Mouse (Mus musculus): ENCODE results near the gene Cbx7. TPM values are rescaled to one million over a fixed set of nuclear protein-coding genes. Genes with fewer than 3 reads are reported as not detected.
A peak's percentile ranks its signal among the peaks of the same experiment; 100 is the strongest.

Cbx7 gene
- polyA plus RNA-seq, 1 experiment from 2014 or later = 5.7 TPM

- H3K4me2 ChIP-seq (ENCODE audit: low read depth, low read length) = no peak overlapping the region
- WGBS = 64% methylated on average over 9 of the region's 9 CpGs
- no peaks in the 10 kb centered on the region for H3K27me3 ChIP-seq (ENCODE audit: control insufficient read depth, insufficient read depth, low read length)
- H3K9me3 ChIP-seq (replicated peaks; ENCODE audit: control insufficient read depth, low read length) = no peaks in the 10 kb centered on the region
- no peak overlapping the region for H3K4me3 ChIP-seq (replicated peaks; ENCODE audit: low read length)
- no peaks in the 10 kb centered on the region for H3K36me3 ChIP-seq (ENCODE audit: control insufficient read depth, insufficient read depth, low read length)
- H3K27ac ChIP-seq (ENCODE audit: low read length) = no peak overlapping the region
- ATAC-seq (ENCODE audit: insufficient read depth, low FRiP score) = peak; percentile 50; the same call in 1 of the 2 replicates
- H3K9ac ChIP-seq (ENCODE audit: low read length) = no peak overlapping the region
- 0 out of 2 replicates have a peak, but pooled peaks cover 2% of the 10 kb centered on the region for H3K4me1 ChIP-seq (ENCODE audit: control insufficient read depth, insufficient read depth, low read length)
Observed at GRCm38 (mm10) chr15:79961366-79961921, 9.5 kb downstream of the Cbx7 start.

- Histone ChIP-seq H3K27ac (ENCODE audit: low read length) (no peak overlapping the region), H3K4me2 (ENCODE audit: low read depth, low read length) (no peak overlapping the region), H3K9me3 (replicated peaks; ENCODE audit: control insufficient read depth, low read length) (no peaks in the 10 kb centered on the region), H3K27me3 (ENCODE audit: control insufficient read depth, insufficient read depth, low read length) (no peaks in the 10 kb centered on the region), H3K36me3 (ENCODE audit: control insufficient read depth, insufficient read depth, low read length) (no peaks in the 10 kb centered on the region), H3K9ac (ENCODE audit: low read length) (no peak overlapping the region), H3K4me3 (replicated peaks; ENCODE audit: low read length) (no peak overlapping the region), H3K4me1 (ENCODE audit: control insufficient read depth, insufficient read depth, low read length) (0 out of 2 replicates have a peak, but pooled peaks cover 2% of the 10 kb centered on the region)
- 46% methylated on average over 3 of the region's 3 CpGs for WGBS
- ATAC-seq (ENCODE audit: insufficient read depth, low FRiP score) = no peak
Observed at GRCm38 (mm10) chr15:79958418-79958817, 12.5 kb downstream of the Cbx7 start.

- Histone ChIP-seq H3K9me3 (replicated peaks; ENCODE audit: control insufficient read depth, low read length) (no peaks in the 10 kb centered on the region), H3K4me3 (replicated peaks; ENCODE audit: low read length) (no peak overlapping the region), H3K4me1 (ENCODE audit: control insufficient read depth, insufficient read depth, low read length) (peaks cover 12% of the 10 kb centered on the region; the same call in 1 of the 2 replicates), H3K36me3 (ENCODE audit: control insufficient read depth, insufficient read depth, low read length) (no peaks in the 10 kb centered on the region), H3K9ac (ENCODE audit: low read length) (no peak overlapping the region), H3K27me3 (ENCODE audit: control insufficient read depth, insufficient read depth, low read length) (no peaks in the 10 kb centered on the region), H3K4me2 (ENCODE audit: low read depth, low read length) (no peak overlapping the region), H3K27ac (ENCODE audit: low read length) (no peak overlapping the region)
- no peak for ATAC-seq (ENCODE audit: insufficient read depth, low FRiP score)
- 61% methylated on average over 8 of the region's 8 CpGs for WGBS
Observed at GRCm38 (mm10) chr15:79956559-79956958, 14.4 kb downstream of the Cbx7 start.

GRCm38 (mm10) chr15:79953470-79953869, 17.4 kb downstream of the Cbx7 start:
- Histone ChIP-seq H3K4me2 (ENCODE audit: low read depth, low read length) (no peak overlapping the region), H3K27ac (ENCODE audit: low read length) (no peak overlapping the region), H3K27me3 (ENCODE audit: control insufficient read depth, insufficient read depth, low read length) (no peaks in the 10 kb centered on the region), H3K9me3 (replicated peaks; ENCODE audit: control insufficient read depth, low read length) (no peaks in the 10 kb centered on the region), H3K4me1 (ENCODE audit: control insufficient read depth, insufficient read depth, low read length) (peaks cover 22% of the 10 kb centered on the region), H3K36me3 (ENCODE audit: control insufficient read depth, insufficient read depth, low read length) (no peaks in the 10 kb centered on the region), H3K4me3 (replicated peaks; ENCODE audit: low read length) (no peak overlapping the region), H3K9ac (ENCODE audit: low read length) (no peak overlapping the region)
- WGBS = 65% methylated on average over 7 of the region's 7 CpGs
- ATAC-seq (ENCODE audit: insufficient read depth, low FRiP score) = no peak

- H3K4me3 ChIP-seq (replicated peaks; ENCODE audit: low read length) = no peak overlapping the region
- WGBS = 40% methylated on average over 11 of the region's 11 CpGs
- no peak overlapping the region; the same call in 1 of the 2 replicates for H3K9ac ChIP-seq (ENCODE audit: low read length)
- peak; percentile 19; the same call in 1 of the 2 replicates for ATAC-seq (ENCODE audit: insufficient read depth, low FRiP score)
- no peaks in the 10 kb centered on the region for H3K36me3 ChIP-seq (ENCODE audit: control insufficient read depth, insufficient read depth, low read length)
- no peaks in the 10 kb centered on the region for H3K27me3 ChIP-seq (ENCODE audit: control insufficient read depth, insufficient read depth, low read length)
- H3K9me3 ChIP-seq (replicated peaks; ENCODE audit: control insufficient read depth, low read length) = no peaks in the 10 kb centered on the region
- peak overlapping the region; percentile 39 for H3K27ac ChIP-seq (ENCODE audit: low read length)
- no peak overlapping the region for H3K4me2 ChIP-seq (ENCODE audit: low read depth, low read length)
- peaks cover 22% of the 10 kb centered on the region for H3K4me1 ChIP-seq (ENCODE audit: control insufficient read depth, insufficient read depth, low read length)
Observed at GRCm38 (mm10) chr15:79952504-79953231, 18.3 kb downstream of the Cbx7 start.

GRCm38 (mm10) chr15:79951730-79952503, 19.0 kb downstream of the Cbx7 start:
- ATAC-seq (ENCODE audit: insufficient read depth, low FRiP score) = peak; percentile 30; the same call in 1 of the 2 replicates
- no peak overlapping the region for H3K4me2 ChIP-seq (ENCODE audit: low read depth, low read length)
- H3K9me3 ChIP-seq (replicated peaks; ENCODE audit: control insufficient read depth, low read length) = no peaks in the 10 kb centered on the region
- H3K36me3 ChIP-seq (ENCODE audit: control insufficient read depth, insufficient read depth, low read length) = no peaks in the 10 kb centered on the region
- WGBS = 40% methylated on average over 14 of the region's 14 CpGs
- H3K27me3 ChIP-seq (ENCODE audit: control insufficient read depth, insufficient read depth, low read length) = no peaks in the 10 kb centered on the region
- H3K9ac ChIP-seq (ENCODE audit: low read length) = peak overlapping the region; percentile 32; the same call in 1 of the 2 replicates
- H3K4me3 ChIP-seq (replicated peaks; ENCODE audit: low read length) = no peak overlapping the region
- H3K4me1 ChIP-seq (ENCODE audit: control insufficient read depth, insufficient read depth, low read length) = peaks cover 22% of the 10 kb centered on the region
- peak overlapping the region; percentile 64; the same call in 1 of the 2 replicates for H3K27ac ChIP-seq (ENCODE audit: low read length)

GRCm38 (mm10) chr15:79951226-79951625, 19.7 kb downstream of the Cbx7 start:
- Histone ChIP-seq H3K36me3 (ENCODE audit: control insufficient read depth, insufficient read depth, low read length) (no peaks in the 10 kb centered on the region), H3K27ac (ENCODE audit: low read length) (peak overlapping the region; percentile 64), H3K4me3 (replicated peaks; ENCODE audit: low read length) (no peak overlapping the region), H3K4me2 (ENCODE audit: low read depth, low read length) (no peak overlapping the region), H3K4me1 (ENCODE audit: control insufficient read depth, insufficient read depth, low read length) (peaks cover 22% of the 10 kb centered on the region), H3K9me3 (replicated peaks; ENCODE audit: control insufficient read depth, low read length) (no peaks in the 10 kb centered on the region), H3K27me3 (ENCODE audit: control insufficient read depth, insufficient read depth, low read length) (no peaks in the 10 kb centered on the region), H3K9ac (ENCODE audit: low read length) (no peak overlapping the region)
- no peak for ATAC-seq (ENCODE audit: insufficient read depth, low FRiP score)
- 66% methylated on average over 6 of the region's 6 CpGs for WGBS

GRCm38 (mm10) chr15:79950250-79951025, 20.5 kb downstream of the Cbx7 start:
- ATAC-seq (ENCODE audit: insufficient read depth, low FRiP score) = peak; percentile 18; the same call in 1 of the 2 replicates
- peak overlapping the region; percentile 63 for H3K4me2 ChIP-seq (ENCODE audit: low read depth, low read length)
- H3K4me3 ChIP-seq (replicated peaks; ENCODE audit: low read length) = peak overlapping the region; percentile 39
- 4% methylated on average over 24 of the region's 24 CpGs for WGBS
- no peaks in the 10 kb centered on the region for H3K27me3 ChIP-seq (ENCODE audit: control insufficient read depth, insufficient read depth, low read length)
- no peaks in the 10 kb centered on the region for H3K36me3 ChIP-seq (ENCODE audit: control insufficient read depth, insufficient read depth, low read length)
- H3K27ac ChIP-seq (ENCODE audit: low read length) = peak overlapping the region; percentile 64; the same call in 1 of the 2 replicates
- H3K9me3 ChIP-seq (replicated peaks; ENCODE audit: control insufficient read depth, low read length) = no peaks in the 10 kb centered on the region
- peak overlapping the region; percentile 67 for H3K9ac ChIP-seq (ENCODE audit: low read length)
- H3K4me1 ChIP-seq (ENCODE audit: control insufficient read depth, insufficient read depth, low read length) = peaks cover 22% of the 10 kb centered on the region

All from stomach, embryonic 16.5 days (tissue).